Mouse (Mus musculus) lung, postnatal 0 days (tissue): ENCODE data around the gene Cd3eap. TPM values are rescaled to one million over a fixed set of nuclear protein-coding genes. Genes with fewer than 3 reads are reported as not detected.
A peak's percentile ranks its signal among the peaks of the same experiment; 100 is the strongest.

ENCODE experiments used
- ATAC-seq: fragments of 200-750 bp; cut with Nextera tagmentation; 2 replicates; pipeline ENCODE4 v1.8.0; 2017; ENCODE audit warnings: moderate library complexity
- DNase-seq: peaks from one replicate; pipeline ENCODE4 v3.0.0-alpha.2; 2016; ENCODE audit warnings: low spot score
- H3K27ac ChIP-seq: fragments of 300-500 bp; sonication (generic); 2 replicates; pipeline ENCODE4 v1.5.1; 2014; ENCODE audit warnings: antibody characterized with exemption, mild to moderate bottlenecking, low read length, mixed read lengths
- H3K27me3 ChIP-seq: fragments of 300-500 bp; sonication (generic); replicated peaks from 2 replicates; pipeline ENCODE4 v1.6.1; 2014; ENCODE audit warnings: low read length, mixed read lengths; ENCODE audit not compliant: insufficient read depth
- H3K36me3 ChIP-seq: fragments of 300-500 bp; sonication (generic); 2 replicates; pipeline ENCODE4 v1.6.1; 2014; ENCODE audit warnings: low read length, mixed read lengths; ENCODE audit not compliant: insufficient read depth
- H3K4me1 ChIP-seq: fragments of 300-500 bp; sonication (generic); 2 replicates; pipeline ENCODE4 v1.6.1; 2014; ENCODE audit warnings: antibody characterized with exemption, low read depth, low read length, mixed read lengths; ENCODE audit not compliant: insufficient read depth
- H3K4me2 ChIP-seq: fragments of 300-500 bp; sonication (generic); replicated peaks from 2 replicates; pipeline ENCODE4 v1.6.1; 2014; ENCODE audit warnings: low read depth, mild to moderate bottlenecking, low read length, moderate library complexity, mixed read lengths
- H3K4me3 ChIP-seq: fragments of 300-500 bp; sonication (generic); 2 replicates; pipeline ENCODE4 v1.5.1; 2014; ENCODE audit warnings: low read depth, low read length
- H3K9ac ChIP-seq: fragments of 300-500 bp; sonication (generic); replicated peaks from 2 replicates; pipeline ENCODE4 v1.6.1; 2014; ENCODE audit warnings: low read depth, mild to moderate bottlenecking
- H3K9me3 ChIP-seq: fragments of 300-500 bp; sonication (generic); 2 replicates; pipeline ENCODE4 v1.6.1; 2016; ENCODE audit warnings: low read length, mixed read lengths
- CTCF ChIP-seq: IDR thresholded peaks from 2 replicates; pipeline ENCODE4 v1.5.1; 2016; ENCODE audit warnings: antibody characterized with exemption, mild to moderate bottlenecking
- EP300 ChIP-seq: IDR thresholded peaks from 2 replicates; pipeline ENCODE4 v1.6.1; 2016; ENCODE audit warnings: antibody characterized with exemption, mild to moderate bottlenecking, control low read depth
- WGBS: fragments of 180-500 bp; shearing (Covaris S2); extraction: QIAGEN DNeasy Blood & Tissue Kit; methylation state at CpG from one replicate; pipeline ENCODE4 v1.1.7; 2014; 5-methylcytosine and 5-hydroxymethylcytosine counted together
- polyA plus RNA-seq: library from polyadenylated mRNA; unstranded; fragments of >200 nt; fragmentation: Nextera tagmentation; extraction: Ambion mirVana; gene quantifications from 2 replicates; pipeline ENCODE4 v1.2.1, GENCODE M21; 2015

Cd3eap gene
- polyA plus RNA-seq = 6.5 and 7.6 TPM in 2 replicates

- TF ChIP-seq CTCF = no peak
- TF ChIP-seq EP300 = peak; percentile 71
- Histone ChIP-seq H3K9ac (peak within 1 kb of the TSS; percentile 62), H3K27me3 (no peaks in the 10 kb centered on the region), H3K36me3 (no peaks in the 10 kb centered on the region), H3K9me3 (no peaks in the 10 kb centered on the region), H3K4me3 (peak within 1 kb of the TSS; percentile 58), H3K27ac (peak within 1 kb of the TSS; percentile 58), H3K4me1 (no peaks in the 10 kb centered on the region; the same call in 1 of the 2 replicates), H3K4me2 (peak within 1 kb of the TSS; percentile 91)
- WGBS = under 1% methylated on average over 30 of the region's 31 CpGs
- peak; percentile 61 for ATAC-seq
- peak; percentile 94 for DNase-seq
Measured at GRCm38 (mm10) chr7:19359299-19359891, at the start of gene Cd3eap, which contains the start of gene Ppp1r13l. Gene Cd3eap, minus strand, starts transcription at chr7:19359483. Gene Ppp1r13l, plus strand, starts transcription at chr7:19359749.

GRCm38 (mm10) chr7:19405417-19405816 is 46.1 kb upstream of the Cd3eap start:
- no peaks in the 10 kb centered on the region for H3K36me3 ChIP-seq
- H3K4me3 ChIP-seq = no peak overlapping the region
- 0 out of 2 replicates have a peak, but pooled peaks cover 10% of the 10 kb centered on the region for H3K27me3 ChIP-seq
- peak; percentile 87 for ATAC-seq
- peak; percentile 97 for TF ChIP-seq CTCF
- TF ChIP-seq EP300 = no peak
- no peak overlapping the region for H3K9ac ChIP-seq
- no peaks in the 10 kb centered on the region for H3K4me1 ChIP-seq
- H3K4me2 ChIP-seq = no peak overlapping the region
- H3K27ac ChIP-seq = no peak overlapping the region
- H3K9me3 ChIP-seq = no peaks in the 10 kb centered on the region
- DNase-seq = peak; percentile 89
- under 1% methylated on average over 19 of the region's 19 CpGs for WGBS

GRCm38 (mm10) chr7:19404476-19404875 is 45.2 kb upstream of the Cd3eap start, which contains the start of gene Ckm:
Gene Ckm, plus strand, starts transcription at chr7:19404776.
- Histone ChIP-seq H3K9ac (peak within 1 kb of the TSS; percentile 33), H3K27me3 (0 out of 2 replicates have a peak, but pooled peaks cover 10% of the 10 kb centered on the region), H3K36me3 (no peaks in the 10 kb centered on the region), H3K4me2 (peak within 1 kb of the TSS; percentile 81), H3K4me1 (no peaks in the 10 kb centered on the region), H3K4me3 (peak within 1 kb of the TSS; percentile 51), H3K9me3 (no peaks in the 10 kb centered on the region), H3K27ac (no peak within 1 kb of the TSS)
- ATAC-seq (no peak), DNase-seq (no peak)
- WGBS = 45% methylated on average over 7 of the region's 7 CpGs
- TF ChIP-seq EP300 (no peak), CTCF (no peak)

GRCm38 (mm10) chr7:19403731-19404296 is 44.5 kb upstream of the Cd3eap start, which contains the start of gene Klc3:
Gene Klc3, minus strand, starts transcription at chr7:19404104.
- H3K9me3 ChIP-seq = no peaks in the 10 kb centered on the region
- TF ChIP-seq EP300 = no peak
- peak; percentile 1; the same call in 1 of the 2 replicates for TF ChIP-seq CTCF
- H3K9ac ChIP-seq = peak within 1 kb of the TSS; percentile 33
- DNase-seq = peak; percentile 93
- peak within 1 kb of the TSS; percentile 51 for H3K4me3 ChIP-seq
- no peaks in the 10 kb centered on the region for H3K4me1 ChIP-seq
- H3K36me3 ChIP-seq = no peaks in the 10 kb centered on the region
- 0 out of 2 replicates have a peak, but pooled peaks cover 10% of the 10 kb centered on the region for H3K27me3 ChIP-seq
- 5% methylated on average over 59 of the region's 62 CpGs for WGBS
- peak within 1 kb of the TSS; percentile 81 for H3K4me2 ChIP-seq
- no peak within 1 kb of the TSS for H3K27ac ChIP-seq
- peak; percentile 86 for ATAC-seq

- H3K27me3 ChIP-seq = 0 out of 2 replicates have a peak, but pooled peaks cover 10% of the 10 kb centered on the region
- no peaks in the 10 kb centered on the region for H3K36me3 ChIP-seq
- 88% methylated on average over 9 of the region's 9 CpGs for WGBS
Measured at GRCm38 (mm10) chr7:19402535-19403112, 43.3 kb upstream of the Cd3eap start.

GRCm38 (mm10) chr7:19400946-19401345 is 41.7 kb upstream of the Cd3eap start:
- no peak for ATAC-seq
- Histone ChIP-seq H3K36me3 (no peaks in the 10 kb centered on the region), H3K27me3 (0 out of 2 replicates have a peak, but pooled peaks cover 10% of the 10 kb centered on the region), H3K4me2 (no peak overlapping the region), H3K27ac (no peak overlapping the region), H3K4me1 (no peaks in the 10 kb centered on the region), H3K9me3 (no peaks in the 10 kb centered on the region), H3K9ac (no peak overlapping the region), H3K4me3 (no peak overlapping the region)
- 73% methylated on average over 4 of the region's 4 CpGs for WGBS
- TF ChIP-seq EP300 (no peak), CTCF (peak; percentile 42)
- no peak for DNase-seq

More at GRCm38 (mm10) chr7:19402535-19403112, 43.3 kb upstream of the Cd3eap start:
- H3K27ac ChIP-seq = no peak overlapping the region
- ATAC-seq = no peak
- no peak for TF ChIP-seq CTCF
- no peak for TF ChIP-seq EP300
- no peak overlapping the region for H3K4me2 ChIP-seq
- DNase-seq = no peak
- no peak overlapping the region for H3K4me3 ChIP-seq
- no peaks in the 10 kb centered on the region for H3K4me1 ChIP-seq
- no peaks in the 10 kb centered on the region for H3K9me3 ChIP-seq
- H3K9ac ChIP-seq = no peak overlapping the region
